Mouse (Mus musculus) testis, adult 2 months (tissue): ENCODE measurements around the gene Gpx3. TPM values are rescaled to one million over a fixed set of nuclear protein-coding genes. Genes with fewer than 3 reads are reported as not detected.

Source experiments
- H3K27ac ChIP-seq: fragments of 200-500 bp; 2 replicates; pipeline ENCODE4 v1.5.1; 2012; ENCODE audit warnings: low read depth, low read length; ENCODE audit not compliant: control insufficient read depth, insufficient read depth
- H3K27me3 ChIP-seq: fragments of 200-500 bp; 2 replicates; pipeline ENCODE4 v1.6.1; 2012; ENCODE audit warnings: mild to moderate bottlenecking, low read length, moderate library complexity; ENCODE audit not compliant: control insufficient read depth, insufficient read depth
- H3K36me3 ChIP-seq: fragments of 200-500 bp; 2 replicates; pipeline ENCODE4 v1.6.1; 2012; ENCODE audit warnings: mild to moderate bottlenecking, low read length; ENCODE audit not compliant: control insufficient read depth, insufficient read depth
- H3K4me1 ChIP-seq: fragments of 200-500 bp; 2 replicates; pipeline ENCODE4 v1.6.1; 2012; ENCODE audit warnings: low read length; ENCODE audit not compliant: control insufficient read depth, insufficient read depth
- H3K4me3 ChIP-seq: fragments of 200-500 bp; 2 replicates; pipeline ENCODE4 v1.5.1; 2012; ENCODE audit warnings: low read depth, mild to moderate bottlenecking, low read length, moderate library complexity, mixed read lengths; ENCODE audit not compliant: control insufficient read depth
- CTCF ChIP-seq: fragments of 200-500 bp; IDR thresholded peaks from 2 replicates; pipeline ENCODE4 v1.5.1; 2012; ENCODE audit warnings: low read depth, mild to moderate bottlenecking, inconsistent platforms, low read length, moderate library complexity; ENCODE audit not compliant: control insufficient read depth, insufficient read depth, insufficient replicate concordance
- POLR2A ChIP-seq: fragments of 200-500 bp; IDR thresholded peaks from 2 replicates; pipeline ENCODE4 v1.6.1; 2012; ENCODE audit warnings: low read depth, mild to moderate bottlenecking, inconsistent platforms, low read length, moderate library complexity; ENCODE audit not compliant: control insufficient read depth
- polyA plus RNA-seq: library from polyadenylated mRNA; depleted of rRNA; stranded (reverse); fragments of >200 nt; gene quantifications from 2 replicates; pipeline ENCODE4 v1.2.3, GENCODE M21; 2012

The Gpx3 gene
- polyA plus RNA-seq, 1 experiment = 13.0 TPM

- H3K27me3 ChIP-seq = no peaks in the 10 kb centered on the region
- H3K36me3 ChIP-seq = no peaks in the 10 kb centered on the region
- TF ChIP-seq POLR2A = no peak
- peak; percentile 73 for TF ChIP-seq CTCF
- no peak overlapping the region for H3K4me3 ChIP-seq
- H3K27ac ChIP-seq = no peak overlapping the region
- H3K4me1 ChIP-seq = no peaks in the 10 kb centered on the region
Measured at GRCm38 (mm10) chr11:54927346-54928140, 25.3 kb downstream of the Gpx3 start.

- TF ChIP-seq POLR2A (no peak), CTCF (no peak)
Measured at GRCm38 (mm10) chr11:54928219-54928618, 26.0 kb downstream of the Gpx3 start.

GRCm38 (mm10) chr11:54928886-54929285, 26.6 kb downstream of the Gpx3 start:
- TF ChIP-seq CTCF = no peak
- TF ChIP-seq POLR2A = no peak
- no peaks in the 10 kb centered on the region for H3K27me3 ChIP-seq
- no peaks in the 10 kb centered on the region for H3K4me1 ChIP-seq
- no peaks in the 10 kb centered on the region for H3K36me3 ChIP-seq
- H3K4me3 ChIP-seq = no peak overlapping the region
- no peak overlapping the region for H3K27ac ChIP-seq

More at GRCm38 (mm10) chr11:54928219-54928618, 26.0 kb downstream of the Gpx3 start:
- H3K27ac ChIP-seq = no peak overlapping the region
- no peak overlapping the region for H3K4me3 ChIP-seq
- H3K27me3 ChIP-seq = no peaks in the 10 kb centered on the region
- no peaks in the 10 kb centered on the region for H3K4me1 ChIP-seq
- no peaks in the 10 kb centered on the region for H3K36me3 ChIP-seq

DNA sequence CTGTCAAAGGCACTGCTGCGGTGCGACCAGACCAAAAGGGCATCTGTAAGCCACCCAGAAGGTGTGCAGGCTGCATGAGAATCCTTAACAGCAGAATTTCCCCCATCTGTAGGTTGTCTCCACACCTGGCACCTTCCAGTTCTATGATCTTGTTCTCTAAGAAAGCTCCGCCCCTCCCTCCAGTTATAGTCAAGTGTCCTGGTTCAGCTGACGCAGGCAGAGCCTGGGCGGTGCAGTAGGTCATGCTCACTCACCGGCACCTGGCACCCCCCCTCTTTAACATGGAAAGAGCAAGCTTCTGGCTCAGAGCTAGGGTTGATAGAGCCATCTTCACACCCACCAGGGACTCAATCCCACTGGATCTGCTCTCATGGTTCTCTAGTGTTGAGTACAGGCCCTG, 27.0 kb downstream of the Gpx3 start:
- H3K4me1 ChIP-seq = no peaks in the 10 kb centered on the region
- no peak overlapping the region for H3K4me3 ChIP-seq
- H3K27me3 ChIP-seq = no peaks in the 10 kb centered on the region
- TF ChIP-seq CTCF (no peak), POLR2A (no peak)
- no peak overlapping the region for H3K27ac ChIP-seq
- H3K36me3 ChIP-seq = no peaks in the 10 kb centered on the region

DNA sequence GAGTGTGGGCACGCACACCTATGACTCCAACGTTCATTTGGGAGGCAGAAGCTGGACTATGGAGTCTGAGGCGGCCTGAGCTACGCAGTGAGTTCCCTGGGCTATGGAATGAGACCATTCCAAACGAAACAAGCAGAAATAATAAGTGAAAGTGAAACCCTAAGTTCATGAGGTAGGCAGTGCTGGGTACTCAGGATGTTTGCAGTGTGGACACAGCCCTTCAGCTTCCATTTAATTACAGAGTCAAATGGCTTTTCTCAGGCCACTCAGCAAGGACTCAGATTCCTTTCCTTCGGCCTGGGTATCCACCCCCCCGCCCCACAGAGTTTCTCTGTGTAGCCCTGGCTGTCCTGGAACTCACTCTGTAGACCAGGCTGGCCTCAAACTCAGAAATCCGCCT, 27.5 kb downstream of the Gpx3 start:
- no peak for TF ChIP-seq CTCF
- no peak for TF ChIP-seq POLR2A
- H3K27me3 ChIP-seq = no peaks in the 10 kb centered on the region
- no peak overlapping the region for H3K27ac ChIP-seq
- no peaks in the 10 kb centered on the region for H3K36me3 ChIP-seq
- H3K4me1 ChIP-seq = no peaks in the 10 kb centered on the region
- H3K4me3 ChIP-seq = no peak overlapping the region

DNA sequence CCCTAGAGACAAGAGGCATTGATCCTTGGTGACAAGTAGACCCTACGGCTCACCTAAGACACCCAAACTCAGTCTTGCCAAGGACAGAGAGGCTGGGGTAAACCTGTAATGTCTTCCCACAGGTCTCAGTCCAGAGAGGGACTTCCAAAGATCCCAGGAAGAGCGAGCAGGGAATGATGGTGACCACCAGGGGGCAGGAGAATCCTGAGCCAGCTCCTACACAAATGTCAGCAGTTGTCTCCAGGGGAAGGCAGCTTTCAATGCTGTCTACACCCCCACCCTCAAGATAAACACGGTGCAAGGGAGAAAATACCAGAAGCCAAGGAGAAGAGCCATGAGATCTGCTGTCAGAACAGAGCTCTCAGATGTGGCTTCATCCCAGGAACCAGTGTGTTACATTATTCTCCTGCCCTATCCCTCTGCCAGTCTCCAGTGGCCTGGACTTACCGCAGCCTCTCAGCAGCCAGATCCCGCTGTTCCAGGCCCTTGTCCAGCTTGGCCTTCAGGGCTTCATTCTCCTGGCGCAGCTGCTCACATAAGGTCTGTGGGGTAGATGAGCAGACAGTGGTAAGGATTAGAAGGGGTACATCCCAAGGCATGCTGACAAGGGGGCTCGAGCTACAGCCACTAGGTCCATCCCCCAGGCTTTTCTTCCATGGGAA, 28.2 kb downstream of the Gpx3 start:
- no peak overlapping the region for H3K4me3 ChIP-seq
- H3K27ac ChIP-seq = peak overlapping the region; percentile 34; the same call in 1 of the 2 replicates
- no peaks in the 10 kb centered on the region for H3K27me3 ChIP-seq
- H3K36me3 ChIP-seq = no peaks in the 10 kb centered on the region
- H3K4me1 ChIP-seq = no peaks in the 10 kb centered on the region
- TF ChIP-seq POLR2A (no peak), CTCF (peak; percentile 55; the same call in 1 of the 2 replicates)

GRCm38 (mm10) chr11:54931405-54932093, 29.3 kb downstream of the Gpx3 start:
- Histone ChIP-seq H3K36me3 (no peaks in the 10 kb centered on the region), H3K27me3 (no peaks in the 10 kb centered on the region), H3K4me3 (no peak overlapping the region), H3K27ac (no peak overlapping the region), H3K4me1 (no peaks in the 10 kb centered on the region)
- TF ChIP-seq CTCF (peak; percentile 19; the same call in 1 of the 2 replicates), POLR2A (no peak)
